Mouse (Mus musculus): Measurements from ENCODE around the gene Mfsd2a. TPM values are rescaled to one million over a fixed set of nuclear protein-coding genes. Genes with fewer than 3 reads are reported as not detected.

Mfsd2a gene
- polyA plus RNA-seq, 1 experiment, result 0.93 TPM

GRCm38 (mm10) chr4:122974976-122975520 is 14.1 kb upstream of the Mfsd2a start:
- Histone ChIP-seq H3K9ac (ENCODE audit: low read depth, poor library complexity, severe bottlenecking) (no peak overlapping the region), H3K27me3 (ENCODE audit: control insufficient read depth, insufficient read depth, low read length, poor library complexity, severe bottlenecking) (no peaks in the 10 kb centered on the region), H3K36me3 (ENCODE audit: control insufficient read depth, insufficient read depth, low read length, poor library complexity, severe bottlenecking) (no peaks in the 10 kb centered on the region), H3K27ac (ENCODE audit: insufficient read depth, low read length) (no peak overlapping the region), H3K4me1 (ENCODE audit: control insufficient read depth, insufficient read depth, low read length) (no peaks in the 10 kb centered on the region), H3K9me3 (replicated peaks; ENCODE audit: control insufficient read depth, insufficient read depth, low read length, poor library complexity, severe bottlenecking) (no peaks in the 10 kb centered on the region), H3K4me3 (ENCODE audit: low read depth, low read length) (no peak overlapping the region)
- TF ChIP-seq EP300 (IDR thresholded peaks at IDR 0.05; ENCODE audit: insufficient read depth, low read depth, low read length) (no peak), POLR2A (IDR thresholded peaks at IDR 0.05; ENCODE audit: insufficient read depth, low read length) (no peak), CTCF (IDR thresholded peaks at IDR 0.05; ENCODE audit: low read depth, low read length) (no peak)

DNA sequence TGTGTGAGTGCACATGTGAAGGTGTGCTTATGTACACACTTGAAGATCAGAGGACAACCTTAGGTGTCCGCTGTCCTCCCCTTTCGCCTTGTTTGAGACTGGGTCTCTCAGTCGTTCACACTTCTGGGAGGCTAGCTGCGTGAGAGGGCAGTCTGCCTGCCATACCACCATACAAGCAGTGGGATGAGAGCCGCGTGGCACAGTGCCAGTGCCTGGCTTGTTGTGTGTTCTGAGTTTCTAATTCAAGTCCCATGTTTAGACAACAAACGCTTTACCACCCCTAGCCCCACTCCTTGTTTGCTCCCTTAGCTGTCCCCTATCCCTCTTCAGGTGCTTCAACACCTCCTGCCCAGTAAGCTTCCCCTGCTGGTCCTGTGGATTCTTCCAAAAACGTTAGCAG is 11.1 kb upstream of the Mfsd2a start:
- Histone ChIP-seq H3K36me3 (ENCODE audit: control insufficient read depth, insufficient read depth, low read length, poor library complexity, severe bottlenecking) (no peaks in the 10 kb centered on the region), H3K27me3 (ENCODE audit: control insufficient read depth, insufficient read depth, low read length, poor library complexity, severe bottlenecking) (no peaks in the 10 kb centered on the region), H3K27ac (ENCODE audit: insufficient read depth, low read length) (no peak overlapping the region), H3K9ac (ENCODE audit: low read depth, poor library complexity, severe bottlenecking) (no peak overlapping the region), H3K9me3 (replicated peaks; ENCODE audit: control insufficient read depth, insufficient read depth, low read length, poor library complexity, severe bottlenecking) (no peaks in the 10 kb centered on the region), H3K4me3 (ENCODE audit: low read depth, low read length) (no peak overlapping the region), H3K4me1 (ENCODE audit: control insufficient read depth, insufficient read depth, low read length) (no peaks in the 10 kb centered on the region)
- TF ChIP-seq POLR2A (IDR thresholded peaks at IDR 0.05; ENCODE audit: insufficient read depth, low read length), result no peak

DNA sequence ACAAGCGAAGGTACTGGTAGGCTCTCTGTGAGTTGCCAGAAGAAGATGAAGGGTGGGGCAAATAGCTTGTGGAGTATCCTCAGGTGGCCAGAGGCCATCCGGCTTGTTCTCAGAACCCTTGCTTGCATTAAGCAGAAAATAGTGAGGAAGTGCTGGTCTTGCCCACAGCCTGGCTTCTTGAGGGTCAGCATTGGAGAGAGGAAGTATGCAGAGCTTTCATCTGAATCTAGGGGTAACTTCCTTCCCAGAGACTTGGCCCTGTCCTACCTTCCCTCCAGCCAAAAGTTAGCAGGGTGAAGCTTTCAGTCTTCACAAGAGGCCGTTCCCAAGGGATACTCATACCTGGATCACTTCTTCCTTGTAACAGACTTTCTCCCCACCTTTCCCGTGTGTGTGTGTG is 10.7 kb upstream of the Mfsd2a start:
- Histone ChIP-seq H3K9ac (ENCODE audit: low read depth, poor library complexity, severe bottlenecking) (no peak overlapping the region), H3K27ac (ENCODE audit: insufficient read depth, low read length) (no peak overlapping the region), H3K27me3 (ENCODE audit: control insufficient read depth, insufficient read depth, low read length, poor library complexity, severe bottlenecking) (no peaks in the 10 kb centered on the region), H3K9me3 (replicated peaks; ENCODE audit: control insufficient read depth, insufficient read depth, low read length, poor library complexity, severe bottlenecking) (no peaks in the 10 kb centered on the region), H3K36me3 (ENCODE audit: control insufficient read depth, insufficient read depth, low read length, poor library complexity, severe bottlenecking) (no peaks in the 10 kb centered on the region), H3K4me3 (ENCODE audit: low read depth, low read length) (no peak overlapping the region), H3K4me1 (ENCODE audit: control insufficient read depth, insufficient read depth, low read length) (no peaks in the 10 kb centered on the region)
- TF ChIP-seq EP300 (IDR thresholded peaks at IDR 0.05; ENCODE audit: insufficient read depth, low read depth, low read length) (no peak), CTCF (IDR thresholded peaks at IDR 0.05; ENCODE audit: low read depth, low read length) (no peak), POLR2A (IDR thresholded peaks at IDR 0.05; ENCODE audit: insufficient read depth, low read length) (no peak)

- H3K4me3 ChIP-seq (ENCODE audit: low read depth, low read length), result no peak overlapping the region
- H3K27ac ChIP-seq (ENCODE audit: insufficient read depth, low read length), result no peak overlapping the region
- H3K27me3 ChIP-seq (ENCODE audit: control insufficient read depth, insufficient read depth, low read length, poor library complexity, severe bottlenecking), result no peaks in the 10 kb centered on the region
- no peak overlapping the region for H3K9ac ChIP-seq (ENCODE audit: low read depth, poor library complexity, severe bottlenecking)
- TF ChIP-seq CTCF (IDR thresholded peaks at IDR 0.05; ENCODE audit: low read depth, low read length) (no peak), POLR2A (IDR thresholded peaks at IDR 0.05; ENCODE audit: insufficient read depth, low read length) (no peak), EP300 (IDR thresholded peaks at IDR 0.05; ENCODE audit: insufficient read depth, low read depth, low read length) (no peak)
- H3K36me3 ChIP-seq (ENCODE audit: control insufficient read depth, insufficient read depth, low read length, poor library complexity, severe bottlenecking), result no peaks in the 10 kb centered on the region
- no peaks in the 10 kb centered on the region for H3K9me3 ChIP-seq (replicated peaks; ENCODE audit: control insufficient read depth, insufficient read depth, low read length, poor library complexity, severe bottlenecking)
- no peaks in the 10 kb centered on the region for H3K4me1 ChIP-seq (ENCODE audit: control insufficient read depth, insufficient read depth, low read length)
These were observed 10.2 kb upstream of the Mfsd2a start for GRCm38 (mm10) chr4:122971191-122971590.

DNA sequence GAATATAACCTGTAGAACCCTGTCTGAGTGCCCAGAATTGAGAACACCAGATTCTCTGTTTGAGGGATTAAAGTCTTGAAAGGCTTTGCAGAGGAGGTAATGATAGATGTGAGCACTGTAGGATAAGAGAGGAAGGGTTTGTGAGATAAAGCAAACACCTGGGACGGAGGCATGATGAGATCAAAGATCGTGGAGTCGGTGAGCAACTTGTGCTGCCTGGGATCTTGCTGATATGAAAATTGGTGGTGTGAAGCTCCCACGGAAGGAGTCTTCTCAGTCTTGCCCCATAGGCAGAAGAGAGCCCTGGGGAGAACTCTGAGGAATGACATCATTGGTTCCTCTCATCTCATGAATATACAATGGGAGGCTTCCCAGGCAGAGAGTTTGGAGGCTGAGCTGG is 7.1 kb upstream of the Mfsd2a start:
- Histone ChIP-seq H3K9ac (ENCODE audit: low read depth, poor library complexity, severe bottlenecking) (no peak overlapping the region), H3K9me3 (replicated peaks; ENCODE audit: control insufficient read depth, insufficient read depth, low read length, poor library complexity, severe bottlenecking) (no peaks in the 10 kb centered on the region), H3K4me3 (ENCODE audit: low read depth, low read length) (no peak overlapping the region), H3K36me3 (ENCODE audit: control insufficient read depth, insufficient read depth, low read length, poor library complexity, severe bottlenecking) (no peaks in the 10 kb centered on the region), H3K27me3 (ENCODE audit: control insufficient read depth, insufficient read depth, low read length, poor library complexity, severe bottlenecking) (no peaks in the 10 kb centered on the region), H3K27ac (ENCODE audit: insufficient read depth, low read length) (no peak overlapping the region), H3K4me1 (ENCODE audit: control insufficient read depth, insufficient read depth, low read length) (no peaks in the 10 kb centered on the region)
- TF ChIP-seq CTCF (IDR thresholded peaks at IDR 0.05; ENCODE audit: low read depth, low read length) (no peak), POLR2A (IDR thresholded peaks at IDR 0.05; ENCODE audit: insufficient read depth, low read length) (no peak), EP300 (IDR thresholded peaks at IDR 0.05; ENCODE audit: insufficient read depth, low read depth, low read length) (no peak)

GRCm38 (mm10) chr4:122962751-122963150 is 1.8 kb upstream of the Mfsd2a start:
- Histone ChIP-seq H3K9me3 (replicated peaks; ENCODE audit: control insufficient read depth, insufficient read depth, low read length, poor library complexity, severe bottlenecking) (no peaks in the 10 kb centered on the region), H3K4me3 (ENCODE audit: low read depth, low read length) (no peak overlapping the region), H3K27ac (ENCODE audit: insufficient read depth, low read length) (no peak overlapping the region), H3K27me3 (ENCODE audit: control insufficient read depth, insufficient read depth, low read length, poor library complexity, severe bottlenecking) (peaks cover 13% of the 10 kb centered on the region), H3K36me3 (ENCODE audit: control insufficient read depth, insufficient read depth, low read length, poor library complexity, severe bottlenecking) (no peaks in the 10 kb centered on the region), H3K4me1 (ENCODE audit: control insufficient read depth, insufficient read depth, low read length) (no peaks in the 10 kb centered on the region), H3K9ac (ENCODE audit: low read depth, poor library complexity, severe bottlenecking) (no peak overlapping the region)
- TF ChIP-seq POLR2A (IDR thresholded peaks at IDR 0.05; ENCODE audit: insufficient read depth, low read length), result no peak
- TF ChIP-seq EP300 (IDR thresholded peaks at IDR 0.05; ENCODE audit: insufficient read depth, low read depth, low read length), result no peak
- TF ChIP-seq CTCF (IDR thresholded peaks at IDR 0.05; ENCODE audit: low read depth, low read length), result no peak

Data from ES-Bruce4 (cell line).